Mouse (Mus musculus) CD8-positive naive resting alpha-beta T cell, adult 2 months (primary cell): ENCODE data around the gene Gm10337.

Experiments
- DNase-seq, 2 experiments: peaks; one replicate each; pipeline ENCODE4 v3.0.0; 2022; ENCODE audit warnings: low read depth in 2 of 2, low spot score in 2 of 2

Gm10337 gene

DNA sequence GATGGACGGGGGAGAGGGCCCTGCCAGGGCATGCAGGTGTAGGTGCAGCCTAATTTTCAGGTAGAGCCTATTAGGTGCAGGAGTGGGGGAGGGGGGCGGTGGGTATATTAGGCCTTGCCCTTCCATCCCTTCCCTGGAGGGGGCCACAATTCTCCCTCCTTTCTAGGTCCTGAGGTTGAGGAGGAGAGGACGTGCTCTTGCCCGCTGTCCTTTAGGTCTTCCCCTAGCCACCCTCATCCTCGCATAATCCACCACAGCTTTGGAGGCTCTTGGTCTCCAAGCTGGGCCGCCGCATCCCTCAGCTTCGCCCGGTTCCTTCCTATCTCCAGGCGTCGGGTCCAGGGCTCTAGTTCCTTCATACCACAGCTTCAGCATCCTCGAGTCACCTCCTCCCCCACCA, 12.8 kb downstream of the Gm10337 start:
- DNase-seq = no peak

DNA sequence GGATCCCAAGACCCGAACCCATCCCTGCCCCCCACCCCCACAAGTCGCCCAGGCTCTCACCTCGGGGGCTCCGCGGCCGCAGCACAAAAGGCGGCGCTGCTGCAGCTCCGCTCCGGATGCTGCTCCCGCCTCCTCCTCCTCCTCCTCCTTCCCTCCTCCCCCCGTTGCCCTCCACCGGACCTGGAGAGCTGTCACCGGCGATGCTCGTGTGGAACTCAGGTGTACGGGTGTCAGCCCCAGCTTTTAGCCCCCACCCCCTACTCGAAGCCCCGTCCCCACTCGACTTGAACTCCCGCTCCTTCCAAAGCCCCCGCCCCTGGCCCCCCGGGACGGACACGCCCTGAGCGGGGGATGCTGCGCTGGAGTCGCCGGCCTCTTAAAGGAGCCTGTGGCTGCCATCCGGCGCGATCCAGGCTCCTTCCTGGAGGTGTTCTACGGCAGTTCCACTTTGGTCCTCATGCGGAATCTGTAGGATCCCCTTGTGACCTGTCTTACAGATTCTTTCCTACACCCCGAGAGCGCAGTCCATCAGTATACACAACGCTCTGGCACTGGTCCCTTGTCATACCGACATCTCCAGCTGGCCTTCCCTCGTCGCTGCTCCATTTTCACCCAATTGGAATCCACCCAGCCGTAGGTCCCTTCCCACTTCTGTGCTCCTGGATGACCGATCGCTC, 13.3 kb downstream of the Gm10337 start, which contains the start of gene Map3k12:
Map3k12 (minus strand) TSS at position 337 of the 677 bp plus-strand sequence.
- peak; percentile 28 to 46 for DNase-seq

DNA sequence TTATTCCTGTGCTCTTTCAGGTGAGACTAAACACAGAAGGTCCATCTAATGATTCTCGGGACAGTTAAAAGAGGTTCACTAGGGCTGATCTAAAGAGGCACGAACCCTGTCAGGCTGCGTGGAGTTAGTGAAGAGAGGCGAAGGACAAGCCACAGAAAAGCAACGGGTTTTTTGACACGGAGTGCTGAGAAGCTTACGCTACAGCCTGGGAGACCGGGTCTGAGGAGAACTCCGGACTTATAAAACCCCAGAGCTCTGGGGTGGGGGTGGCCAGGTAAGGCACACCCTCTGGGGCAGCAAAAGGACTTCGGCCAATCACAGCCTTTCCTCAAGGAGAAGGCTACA, 14.1 kb downstream of the Gm10337 start:
- no peak for DNase-seq

GRCm38 (mm10) chr15:102517976-102518858, 14.7 kb downstream of the Gm10337 start, which contains the start of gene Tarbp2:
Tarbp2 (plus strand) TSS chr15:102518192.
- DNase-seq = peak; percentile 97 to 98

- DNase-seq = no peak
These were observed 15.3 kb downstream of the Gm10337 start for GRCm38 (mm10) chr15:102518859-102519201.

GRCm38 (mm10) chr15:102519211-102520141, 16.0 kb downstream of the Gm10337 start:
- no peak for DNase-seq

GRCm38 (mm10) chr15:102520416-102520815, 16.9 kb downstream of the Gm10337 start:
- no peak for DNase-seq

DNA sequence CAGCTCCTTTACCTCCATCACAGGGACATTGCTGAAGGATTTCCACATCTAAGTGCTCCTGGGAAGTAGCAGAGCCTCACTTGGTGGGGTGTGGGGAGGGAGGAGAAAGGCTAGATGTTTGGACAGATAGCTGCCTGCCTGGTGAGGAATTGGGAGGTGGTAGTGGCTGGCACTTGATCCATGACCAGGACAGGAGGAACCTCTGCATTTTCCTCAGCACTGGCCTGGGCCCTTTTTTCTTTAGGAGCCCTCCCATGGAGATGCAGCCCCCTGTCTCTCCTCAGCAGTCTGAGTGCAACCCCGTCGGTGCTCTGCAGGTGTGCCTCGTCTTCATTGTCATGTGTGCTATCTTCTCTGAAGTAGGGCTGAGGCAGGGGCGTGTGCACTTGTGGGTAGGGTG, 18.0 kb downstream of the Gm10337 start:
- DNase-seq = no peak

DNA sequence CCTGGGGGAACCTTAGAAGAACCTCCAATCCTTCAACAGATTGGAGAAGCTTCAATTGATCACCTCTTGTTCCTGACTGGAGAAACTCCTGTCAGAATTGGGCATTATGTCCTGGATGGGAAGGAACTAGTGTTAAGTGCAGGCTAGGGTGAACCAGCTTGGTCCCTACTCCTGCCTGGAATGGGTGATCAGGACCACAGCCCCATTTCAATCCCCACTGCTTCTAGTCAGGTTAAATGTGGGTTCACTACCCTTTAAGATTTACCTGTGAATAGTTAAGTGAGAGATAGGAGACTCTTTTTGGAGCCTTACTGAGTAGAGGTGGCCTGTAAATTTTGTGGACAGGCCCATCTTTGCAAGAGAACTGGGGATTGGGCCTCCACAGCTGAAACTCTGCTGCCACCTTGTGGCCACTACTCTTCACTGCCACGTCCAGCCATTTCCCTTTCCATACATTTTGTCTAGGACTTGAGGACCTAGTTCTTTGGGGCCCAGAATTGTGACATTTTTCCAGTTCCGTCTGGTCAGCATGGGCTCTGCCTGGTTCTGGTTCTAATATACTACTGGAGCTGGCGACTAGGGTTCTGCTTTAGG, 21.5 kb downstream of the Gm10337 start, which contains the start of gene Npff:
Npff (minus strand) TSS at position 51 of the 594 bp plus-strand sequence.
- peak; percentile 74 for DNase-seq

- DNase-seq = peak; percentile 21 to 26
These were observed 22.8 kb downstream of the Gm10337 start for GRCm38 (mm10) chr15:102526111-102527002.

DNA sequence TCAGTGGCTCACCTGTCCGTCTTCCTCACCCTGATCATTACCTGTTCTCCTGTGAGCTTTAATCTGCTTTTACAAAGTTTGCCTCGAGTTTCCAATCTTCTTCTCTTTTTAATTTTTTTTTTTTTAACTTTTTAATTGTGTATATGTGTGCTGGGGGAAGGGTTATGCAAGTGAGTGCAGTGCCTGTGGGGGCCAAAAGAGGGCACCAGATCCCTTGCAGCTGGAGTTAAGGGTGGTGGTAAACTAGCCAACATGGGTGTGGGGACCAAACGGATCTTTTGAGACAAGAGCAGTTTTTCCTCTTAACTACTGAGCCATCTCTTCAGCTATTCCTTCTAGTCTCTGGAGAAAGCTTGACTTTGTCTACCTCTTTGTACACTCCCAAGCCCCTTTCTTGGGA, 24.4 kb downstream of the Gm10337 start:
- no peak for DNase-seq

DNA sequence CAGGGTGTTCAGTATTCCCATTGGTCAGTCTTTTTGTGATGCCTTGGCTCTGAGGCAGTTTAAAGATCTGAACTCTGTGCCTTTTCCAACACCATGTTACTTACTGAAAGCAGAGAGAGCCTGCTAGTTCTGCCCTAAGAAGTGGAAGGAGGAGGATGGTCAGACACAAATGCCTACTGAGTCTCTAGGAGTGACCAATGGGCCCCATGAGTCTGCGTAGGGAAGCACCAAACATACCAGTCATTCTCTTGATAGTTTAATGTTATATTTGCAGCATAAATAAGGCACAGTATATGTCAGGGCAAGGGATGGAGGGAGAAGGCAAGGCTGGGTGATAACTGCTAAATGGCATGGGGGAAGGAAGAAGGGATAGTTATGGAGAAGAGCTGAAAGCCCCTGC, 24.9 kb downstream of the Gm10337 start:
- no peak for DNase-seq

DNA sequence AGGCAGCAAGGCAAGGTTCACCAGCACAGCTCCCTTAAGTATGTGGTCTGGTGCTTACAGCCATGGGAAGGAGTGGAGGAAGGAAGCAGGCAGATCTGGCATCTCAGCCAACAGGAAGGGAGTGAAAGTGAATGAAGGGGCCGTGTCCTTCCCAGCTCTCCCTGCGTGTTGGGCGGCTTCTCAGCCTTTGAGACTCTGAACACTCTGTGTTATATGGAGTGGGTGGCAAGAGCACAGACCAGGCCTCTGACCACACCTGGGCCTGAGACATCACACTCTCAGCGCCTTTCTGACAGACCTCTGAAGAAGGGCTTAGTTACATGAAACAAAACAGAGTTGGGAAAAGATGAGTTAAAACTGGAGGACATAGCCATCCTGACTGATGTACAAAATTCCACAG, 27.0 kb downstream of the Gm10337 start:
- no peak for DNase-seq

- no peak for DNase-seq
These were observed 28.1 kb downstream of the Gm10337 start for GRCm38 (mm10) chr15:102531586-102531985.

DNA sequence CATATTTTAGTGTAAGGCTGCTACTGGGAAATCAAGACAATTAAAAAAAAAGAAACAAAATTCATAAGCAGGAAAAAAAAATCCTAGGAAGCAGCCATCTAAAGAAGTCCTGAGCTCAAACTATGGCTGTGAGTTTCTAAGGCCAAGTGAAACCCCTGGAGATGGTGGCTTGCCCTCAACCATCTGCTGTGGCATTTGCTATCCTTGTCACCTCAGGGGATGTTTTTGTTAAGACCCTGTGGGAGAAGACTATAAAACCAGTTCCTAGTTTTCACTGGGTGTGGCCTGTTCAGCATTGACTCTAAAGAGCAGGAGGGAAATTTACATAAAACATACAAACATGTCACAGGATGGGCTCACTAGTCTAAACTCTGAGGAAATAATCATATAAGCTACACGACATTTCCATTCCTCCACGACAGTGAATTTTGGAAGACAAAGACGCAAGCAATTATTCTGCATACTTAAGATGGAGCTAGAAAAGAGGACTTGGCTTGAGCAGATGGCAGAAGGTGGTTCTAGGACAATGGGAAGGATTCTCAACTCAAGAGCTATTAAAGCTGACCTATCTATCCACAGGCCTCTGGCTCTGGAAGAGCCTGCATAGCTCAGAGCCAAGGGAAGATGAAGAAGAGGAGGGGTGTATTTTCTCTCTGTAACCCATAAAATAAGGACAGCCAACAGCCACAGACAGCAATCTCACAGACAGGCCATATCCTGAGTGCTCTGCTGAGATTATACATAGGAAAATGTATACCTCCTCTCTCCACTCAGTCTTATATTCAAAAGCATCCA, 28.8 kb downstream of the Gm10337 start:
- no peak for DNase-seq

DNA sequence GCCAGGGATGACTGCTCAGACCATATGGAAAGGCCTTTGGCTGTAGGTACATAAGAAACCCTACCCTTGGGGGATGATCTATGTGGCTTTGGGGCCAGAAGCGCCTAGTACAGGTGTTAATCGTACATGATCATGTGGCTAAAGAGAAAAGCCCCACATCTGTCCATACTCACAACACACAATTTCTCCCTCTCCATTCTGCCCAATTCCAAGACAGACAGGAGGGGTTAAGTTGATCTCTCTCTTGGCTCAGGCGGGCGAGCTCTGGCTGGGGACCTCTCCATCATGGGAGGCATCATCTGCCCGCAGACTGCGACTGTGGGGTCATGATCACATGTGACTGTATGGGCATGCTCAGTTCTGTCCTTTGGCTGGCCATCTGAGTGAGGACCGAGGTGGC, 30.4 kb downstream of the Gm10337 start:
- no peak for DNase-seq

DNA sequence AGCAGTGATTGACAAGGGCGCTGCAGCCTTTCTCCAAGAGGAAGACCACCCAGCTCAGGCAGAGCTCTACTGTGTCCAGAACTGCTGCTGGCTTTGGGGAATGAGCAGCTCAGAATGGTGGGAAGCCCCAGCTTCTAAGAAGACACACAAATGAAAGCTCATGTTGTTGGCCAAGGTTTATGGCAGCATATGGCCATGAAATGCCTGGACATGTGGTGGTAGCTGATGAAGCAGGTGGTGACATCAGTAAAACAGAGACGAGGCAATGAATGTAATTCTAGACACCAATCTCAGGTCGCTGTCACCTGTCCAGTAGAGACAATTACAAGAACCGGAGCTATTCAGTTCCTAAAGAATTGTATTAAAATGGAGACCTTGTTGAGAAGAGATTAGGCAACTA, 41.3 kb downstream of the Gm10337 start:
- no peak for DNase-seq

DNA sequence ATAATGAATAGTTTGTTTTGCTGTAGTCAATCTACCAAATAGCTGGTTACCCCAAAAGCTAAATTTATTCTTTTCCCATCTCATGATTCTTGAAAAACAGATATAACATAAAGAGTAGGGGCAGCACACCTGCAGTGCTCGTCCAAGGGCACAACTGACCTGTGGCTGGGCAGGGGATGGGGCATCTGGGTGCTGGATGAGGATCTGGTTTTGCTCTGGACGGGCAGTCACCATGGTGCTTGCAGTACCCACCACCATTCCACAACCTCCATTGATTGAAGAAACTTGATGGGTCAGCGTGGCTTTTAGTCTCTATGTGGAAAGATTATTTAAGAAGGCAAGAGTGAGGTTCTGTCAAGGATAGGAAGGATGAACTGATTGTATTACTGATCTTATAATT, 42.7 kb downstream of the Gm10337 start:
- DNase-seq = no peak
